Mouse (Mus musculus): ENCODE measurements at regions not wholly inside any gene's neighbourhood (a gene's known extent, or its start where the extent isn't known, plus 50 kb on each side); places are given as distances from the start of the nearest gene placed in this dataset.

- DNase-seq (ENCODE audit: low spot score): peak; percentile 20
Measured at GRCm38 (mm10) chr17:64229225-64229976, 102.3 kb downstream of the Pja2 start.

- DNase-seq (ENCODE audit: low spot score): no peak
Measured at GRCm38 (mm10) chr17:64214599-64214998, 117.1 kb downstream of the Pja2 start.

GRCm38 (mm10) chr17:64213251-64213650 lies 118.5 kb downstream of the Pja2 start:
- no peak for DNase-seq (ENCODE audit: low spot score)

- no peak for DNase-seq (ENCODE audit: low spot score)
Measured at GRCm38 (mm10) chr17:64211281-64211680, 120.4 kb downstream of the Pja2 start.

- DNase-seq (ENCODE audit: low spot score): no peak
Measured at GRCm38 (mm10) chr17:64210366-64210765, 121.3 kb downstream of the Pja2 start.

GRCm38 (mm10) chr17:64209640-64210039 lies 122.1 kb downstream of the Pja2 start:
- DNase-seq (ENCODE audit: low spot score): no peak

- no peak for DNase-seq (ENCODE audit: low spot score)
Measured at GRCm38 (mm10) chr17:64208152-64208855, 123.4 kb downstream of the Pja2 start.

- DNase-seq (ENCODE audit: low spot score): no peak
Measured at GRCm38 (mm10) chr17:64206196-64206718, 125.5 kb downstream of the Pja2 start.

- DNase-seq (ENCODE audit: low spot score): no peak
Measured at GRCm38 (mm10) chr17:64203611-64204010, 128.1 kb downstream of the Pja2 start.

GRCm38 (mm10) chr17:64202248-64202647 lies 129.5 kb downstream of the Pja2 start:
- no peak for DNase-seq (ENCODE audit: low spot score)

- no peak for DNase-seq (ENCODE audit: low spot score)
Measured at GRCm38 (mm10) chr17:64201609-64202008, 130.1 kb downstream of the Pja2 start.

GRCm38 (mm10) chr17:64200092-64200877 lies 131.4 kb downstream of the Pja2 start:
- no peak for DNase-seq (ENCODE audit: low spot score)

- DNase-seq (ENCODE audit: low spot score): no peak
Measured at GRCm38 (mm10) chr17:64199241-64199933, 132.3 kb downstream of the Pja2 start.

GRCm38 (mm10) chr17:64196437-64196836 lies 135.3 kb downstream of the Pja2 start:
- no peak for DNase-seq (ENCODE audit: low spot score)

- peak; percentile 4 for DNase-seq (ENCODE audit: low spot score)
Measured at GRCm38 (mm10) chr17:64193055-64193454, 138.7 kb downstream of the Pja2 start.
